Mouse (Mus musculus) adipocyte (in vitro differentiated cells): ENCODE data around the gene Scnn1g.

Experiments
- DNase-seq: peaks from one replicate; pipeline ENCODE4 v3.0.0-alpha.2; 2016; ENCODE audit warnings: low spot score

Scnn1g gene

GRCm38 (mm10) chr7:121734171-121734831 lies at the start of gene Scnn1g:
Gene Scnn1g (plus strand): TSS chr7:121734479.
- DNase-seq: peak; percentile 58

- DNase-seq: no peak
Observed at GRCm38 (mm10) chr7:121685140-121685984, 48.9 kb upstream of the Scnn1g start.

- DNase-seq: no peak
Observed at GRCm38 (mm10) chr7:121689338-121689737, 44.9 kb upstream of the Scnn1g start.

- DNase-seq: no peak
Observed at GRCm38 (mm10) chr7:121691803-121692202, 42.5 kb upstream of the Scnn1g start.

GRCm38 (mm10) chr7:121697170-121697569 lies 37.1 kb upstream of the Scnn1g start:
- no peak for DNase-seq

- no peak for DNase-seq
Observed at GRCm38 (mm10) chr7:121697574-121697973, 36.7 kb upstream of the Scnn1g start.

- DNase-seq: no peak
Observed at GRCm38 (mm10) chr7:121699218-121699617, 35.1 kb upstream of the Scnn1g start.

- DNase-seq: no peak
Observed at GRCm38 (mm10) chr7:121700480-121700879, 33.8 kb upstream of the Scnn1g start.

GRCm38 (mm10) chr7:121701983-121702382 lies 32.3 kb upstream of the Scnn1g start:
- no peak for DNase-seq

GRCm38 (mm10) chr7:121705051-121705450 lies 29.2 kb upstream of the Scnn1g start:
- no peak for DNase-seq

GRCm38 (mm10) chr7:121706411-121707072 lies 27.7 kb upstream of the Scnn1g start:
- peak; percentile 12 for DNase-seq

- peak; percentile 91 for DNase-seq
Observed at GRCm38 (mm10) chr7:121707073-121707667, 27.1 kb upstream of the Scnn1g start, which contains the start of gene Usp31. Gene Usp31 (minus strand): TSS chr7:121707253.

- DNase-seq: no peak
Observed at GRCm38 (mm10) chr7:121711171-121711570, 23.1 kb upstream of the Scnn1g start.

- DNase-seq: no peak
Observed at GRCm38 (mm10) chr7:121717031-121717430, 17.2 kb upstream of the Scnn1g start.

GRCm38 (mm10) chr7:121730225-121730624 lies 4.1 kb upstream of the Scnn1g start:
- peak; percentile 29 for DNase-seq

- DNase-seq: no peak
Observed at GRCm38 (mm10) chr7:121737511-121738415, 3.5 kb downstream of the Scnn1g start.

GRCm38 (mm10) chr7:121750244-121750643 lies 16.0 kb downstream of the Scnn1g start:
- no peak for DNase-seq

- DNase-seq: no peak
Observed at GRCm38 (mm10) chr7:121754748-121755147, 20.5 kb downstream of the Scnn1g start.

- DNase-seq: no peak
Observed at GRCm38 (mm10) chr7:121763328-121763727, 29.0 kb downstream of the Scnn1g start.

GRCm38 (mm10) chr7:121767900-121768299 lies 33.6 kb downstream of the Scnn1g start:
- no peak for DNase-seq

GRCm38 (mm10) chr7:121768983-121769382 lies 34.7 kb downstream of the Scnn1g start:
- peak; percentile 16 for DNase-seq
